Mouse (Mus musculus) G1E (cell line): ENCODE results near the gene Ints5.
"Not testable (repeated sequence)": the region's sequence is repeated elsewhere in the genome, so short reads cannot be mapped to it uniquely, and the experiment has no call there.

Experiments used
- CTCF ChIP-seq: IDR thresholded peaks from 2 replicates; pipeline ENCODE4 v1.5.1; 2012; ENCODE audit warnings: low read depth, low read length, inconsistent platforms, mixed read lengths
- GATA1 ChIP-seq: IDR thresholded peaks from 2 replicates; pipeline ENCODE4 v1.6.1; 2012; ENCODE audit warnings: borderline replicate concordance, low read length, inconsistent platforms, mixed read lengths

GRCm38 (mm10) chr19:8896231-8896630 is 3.4 kb downstream of the Ints5 start:
- TF ChIP-seq GATA1, CTCF: not testable (repeated sequence)
